Mouse (Mus musculus) gastrocnemius, adult 2 months (tissue): ENCODE data around the gene Rspo3. TPM values are rescaled to one million over a fixed set of nuclear protein-coding genes. Genes with fewer than 3 reads are reported as not detected.

ENCODE experiments used
- DNase-seq: peaks from one replicate; pipeline ENCODE4 v3.0.0; 2022
- H3K27ac ChIP-seq: fragments of 200-600 bp; 2 replicates; pipeline ENCODE4 v1.8.1; 2022; ENCODE audit warnings: mild to moderate bottlenecking
- H3K4me3 ChIP-seq: fragments of 200-600 bp; 2 replicates; pipeline ENCODE4 v1.8.1; 2022; ENCODE audit warnings: mild to moderate bottlenecking, moderate library complexity
- CTCF ChIP-seq: fragments of 200-600 bp; IDR thresholded peaks from 2 replicates; pipeline ENCODE4 v1.8.1; 2022; ENCODE audit warnings: antibody characterized with exemption, mild to moderate bottlenecking, moderate library complexity
- intact Hi-C: fragments of 180-260 bp; cut with DNase I; formaldehyde crosslinking; loops from one replicate; pipeline ENCODE4 v1.15.1; 2025
- long read RNA-seq, 2 experiments: library from polyadenylated mRNA; stranded (forward); transcript quantifications; one replicate each; pipeline ENCODE4 v2.0.0; 2021
- total RNA-seq, 2 experiments: library from RNA; stranded (reverse); gene quantifications; 2 replicates each; pipeline ENCODE4 v1.2.3; 2021

Rspo3 gene
- 1 to 10 TPM; 1.8 to 4.2 TPM for total RNA-seq
- long read RNA-seq, experiment 1, partial matches to known transcripts, result 0 of 5 reads
- long read RNA-seq, experiment 1, other reads (novel, unspliced or antisense), result 1 of 5 reads
- long read RNA-seq, experiment 2, partial matches to known transcripts, result 0 of 7 reads
- long read RNA-seq, experiment 2, other reads (novel, unspliced or antisense), result 3 of 7 reads

GRCm38 (mm10) chr10:29535546-29536260 is at the start of gene Rspo3:
TSS of gene Rspo3 (minus strand) at chr10:29535867.
- DNase-seq, result peak; percentile 37
- intact Hi-C loops, result loop anchor here (10.0 kb wide), 1 partner anchor 269 kb away; no protein-coding TSS in a partner anchor
- no peak for TF ChIP-seq CTCF
- H3K27ac ChIP-seq, result no peak within 1 kb of the TSS
- H3K4me3 ChIP-seq, result peak within 1 kb of the TSS; percentile 72

GRCm38 (mm10) chr10:29581940-29582339 is 46.3 kb upstream of the Rspo3 start:
- no peak overlapping the region for H3K4me3 ChIP-seq
- DNase-seq, result no peak
- H3K27ac ChIP-seq, result no peak overlapping the region
- TF ChIP-seq CTCF, result no peak
- intact Hi-C loops, result no loop called here

GRCm38 (mm10) chr10:29581476-29581875 is 45.8 kb upstream of the Rspo3 start:
- no peak for TF ChIP-seq CTCF
- DNase-seq, result no peak
- Histone ChIP-seq H3K27ac (no peak overlapping the region), H3K4me3 (no peak overlapping the region)
- intact Hi-C loops, result no loop called here

GRCm38 (mm10) chr10:29555983-29556382 is 20.3 kb upstream of the Rspo3 start:
- intact Hi-C loops, result no loop called here
- no peak overlapping the region for H3K4me3 ChIP-seq
- no peak overlapping the region for H3K27ac ChIP-seq
- DNase-seq, result no peak
- no peak for TF ChIP-seq CTCF

- intact Hi-C loops, result no loop called here
- DNase-seq, result no peak
- Histone ChIP-seq H3K4me3 (no peak overlapping the region), H3K27ac (no peak overlapping the region)
- TF ChIP-seq CTCF, result no peak
Measured at GRCm38 (mm10) chr10:29554365-29554764, 18.7 kb upstream of the Rspo3 start.

- no peak overlapping the region for H3K4me3 ChIP-seq
- intact Hi-C loops, result no loop called here
- TF ChIP-seq CTCF, result no peak
Measured at GRCm38 (mm10) chr10:29542982-29543381, 7.3 kb upstream of the Rspo3 start.

GRCm38 (mm10) chr10:29539516-29539915 is 3.8 kb upstream of the Rspo3 start:
- no peak for TF ChIP-seq CTCF
- Histone ChIP-seq H3K4me3 (no peak overlapping the region), H3K27ac (no peak overlapping the region)
- intact Hi-C loops, result loop anchor here (10.0 kb wide), 1 partner anchor 265 kb away; no protein-coding TSS in a partner anchor
- DNase-seq, result no peak

More at GRCm38 (mm10) chr10:29542982-29543381, 7.3 kb upstream of the Rspo3 start:
- H3K27ac ChIP-seq, result no peak overlapping the region
- no peak for DNase-seq

GRCm38 (mm10) chr10:29538791-29539190 is 3.1 kb upstream of the Rspo3 start:
- Histone ChIP-seq H3K27ac (no peak overlapping the region), H3K4me3 (no peak overlapping the region)
- intact Hi-C loops, result loop anchor here (10.0 kb wide), 1 partner anchor 266 kb away; no protein-coding TSS in a partner anchor
- TF ChIP-seq CTCF, result no peak
- no peak for DNase-seq

- intact Hi-C loops, result loop anchor here (10.0 kb wide), 1 partner anchor 270 kb away; no protein-coding TSS in a partner anchor
- H3K4me3 ChIP-seq, result peak overlapping the region; percentile 72
- no peak for DNase-seq
- no peak for TF ChIP-seq CTCF
- H3K27ac ChIP-seq, result no peak overlapping the region
Measured at GRCm38 (mm10) chr10:29534830-29535227, 838 bp downstream of the Rspo3 start.

- intact Hi-C loops, result loop anchor here (10.0 kb wide), 1 partner anchor 271 kb away; no protein-coding TSS in a partner anchor
- Histone ChIP-seq H3K4me3 (peak overlapping the region; percentile 72), H3K27ac (no peak overlapping the region)
- no peak for DNase-seq
- TF ChIP-seq CTCF, result no peak
Measured at GRCm38 (mm10) chr10:29533846-29534829, 1.5 kb downstream of the Rspo3 start.

GRCm38 (mm10) chr10:29532821-29533715 is 2.6 kb downstream of the Rspo3 start:
- H3K27ac ChIP-seq, result no peak overlapping the region
- intact Hi-C loops, result loop anchor here (10.0 kb wide), 1 partner anchor 272 kb away; no protein-coding TSS in a partner anchor
- peak overlapping the region; percentile 72 for H3K4me3 ChIP-seq
- DNase-seq, result peak; percentile 66
- TF ChIP-seq CTCF, result peak; percentile 60
